Mouse (Mus musculus): ENCODE measurements around the gene Map2k7. TPM values are rescaled to one million over a fixed set of nuclear protein-coding genes. Genes with fewer than 3 reads are reported as not detected.

The Map2k7 gene
- total and polyA plus RNA-seq, 3 experiments = 27.8 to 65.9 (median 63.8) TPM

DNA sequence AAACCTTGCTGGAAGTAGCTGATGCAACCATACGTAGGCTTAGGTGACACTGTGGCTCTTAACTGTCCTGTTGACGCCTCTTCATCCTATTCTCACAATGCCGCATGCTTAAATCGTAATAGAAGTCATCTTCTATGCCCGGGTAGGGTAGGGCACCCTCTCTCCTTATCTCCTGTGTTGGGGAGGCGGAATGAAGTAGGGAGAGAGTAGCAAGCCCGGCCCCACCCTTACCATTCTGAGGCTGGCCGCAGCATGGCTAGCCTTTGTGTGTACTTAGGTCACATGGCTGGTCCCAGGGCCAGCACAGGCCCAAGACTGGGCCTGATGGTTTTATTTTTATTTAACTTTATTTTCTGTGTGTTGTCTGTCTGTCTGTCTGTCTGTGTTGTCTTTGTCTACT is 8.7 kb downstream of the Map2k7 start:
- intact Hi-C loops (cut with DNase I) = no loop called here
- no peak overlapping the region for H3K4me3 ChIP-seq
- no peaks in the 10 kb centered on the region for H3K4me1 ChIP-seq (ENCODE audit: control insufficient read depth, insufficient read depth, low read length)
- no peak overlapping the region for H3K27ac ChIP-seq
- H3K36me3 ChIP-seq (ENCODE audit: control insufficient read depth, insufficient read depth, low read length) = no peaks in the 10 kb centered on the region
- TF ChIP-seq CTCF (IDR thresholded peaks at IDR 0.05) (no peak), EP300 (IDR thresholded peaks at IDR 0.05; ENCODE audit: insufficient read depth, low read depth, low read length) (no peak), POLR2A (IDR thresholded peaks at IDR 0.05; ENCODE audit: insufficient read depth, low read depth, low read length) (no peak)
- no peaks in the 10 kb centered on the region for H3K79me2 ChIP-seq (replicated peaks; ENCODE audit: control insufficient read depth, insufficient read depth, low read length)
- no peak overlapping the region for H3K9ac ChIP-seq (ENCODE audit: low read depth, low read length)
- no peaks in the 10 kb centered on the region for H3K27me3 ChIP-seq (ENCODE audit: control insufficient read depth, insufficient read depth, low read length)
- 85% methylated on average over 8 of the region's 8 CpGs for WGBS
- no peak for DNase-seq

DNA sequence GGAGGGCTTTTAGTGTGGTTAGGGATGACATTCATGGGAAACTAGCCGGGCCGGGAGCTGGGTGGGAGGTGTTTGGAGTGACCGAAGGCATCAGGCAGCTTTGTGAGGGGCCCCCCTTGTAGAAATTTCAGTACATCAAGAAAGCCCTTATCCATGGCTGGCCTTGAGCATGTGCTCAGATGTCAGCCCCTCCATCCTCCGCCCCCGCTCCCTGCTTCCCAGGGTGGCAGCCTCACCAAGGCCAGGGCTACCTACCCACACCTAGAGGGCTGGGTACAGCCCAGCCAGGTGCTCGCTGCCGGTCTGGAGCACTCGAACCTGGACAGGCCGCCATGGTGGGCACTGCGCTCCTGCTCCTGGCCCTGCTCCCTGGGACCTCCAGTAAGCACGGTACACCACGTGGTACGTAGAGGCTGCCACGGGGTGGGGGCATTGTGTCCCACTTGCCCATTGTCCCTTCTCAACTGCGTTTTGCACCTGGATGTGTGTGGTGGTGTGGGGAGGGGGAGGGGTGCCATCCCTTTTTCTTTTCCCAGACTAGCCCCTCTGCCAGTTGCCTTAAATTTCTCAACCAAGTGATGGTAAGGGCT is 9.5 kb downstream of the Map2k7 start, which contains the start of gene Tgfbr3l:
Gene Tgfbr3l (plus strand): TSS at position 264 of the 590 bp plus-strand sequence.
- DNase-seq = no peak

DNA sequence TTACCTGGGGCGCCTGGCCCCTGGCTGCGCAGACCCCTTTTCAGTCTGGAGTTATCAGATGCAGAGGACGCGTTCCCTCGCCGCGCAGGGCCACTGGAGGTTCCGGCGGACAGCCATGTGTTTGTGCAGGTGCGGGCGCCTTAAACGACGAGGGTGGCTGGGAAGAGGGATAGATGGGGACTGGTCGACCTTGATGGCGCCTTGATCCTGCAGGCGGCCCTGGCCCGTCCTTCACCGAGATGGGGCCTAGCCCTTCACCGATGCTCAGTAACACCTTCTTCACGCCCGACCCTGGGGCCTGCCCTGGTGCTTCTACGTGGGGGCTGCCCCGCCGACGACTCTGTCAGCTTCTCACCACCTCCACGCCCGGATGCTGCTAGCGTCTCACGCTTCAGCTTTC is 10.7 kb downstream of the Map2k7 start:
- peaks cover 5% of the 10 kb centered on the region for H3K4me1 ChIP-seq (ENCODE audit: control insufficient read depth, insufficient read depth, low read length)
- no peak for TF ChIP-seq EP300 (IDR thresholded peaks at IDR 0.05; ENCODE audit: insufficient read depth, low read depth, low read length)
- TF ChIP-seq POLR2A (IDR thresholded peaks at IDR 0.05; ENCODE audit: insufficient read depth, low read depth, low read length) = no peak
- TF ChIP-seq CTCF (IDR thresholded peaks at IDR 0.05) = no peak
- H3K27ac ChIP-seq = no peak overlapping the region; the same call in 1 of the 2 replicates
- 0 out of 2 replicates have a peak, but pooled peaks cover 2% of the 10 kb centered on the region for H3K79me2 ChIP-seq (replicated peaks; ENCODE audit: control insufficient read depth, insufficient read depth, low read length)
- 25% methylated on average over 29 of the region's 29 CpGs for WGBS
- peak in 1 of 2 experiments; percentile 33 for DNase-seq
- no peaks in the 10 kb centered on the region for H3K27me3 ChIP-seq (ENCODE audit: control insufficient read depth, insufficient read depth, low read length)
- H3K9ac ChIP-seq (ENCODE audit: low read depth, low read length) = peak overlapping the region; percentile 40
- no peak overlapping the region for H3K4me3 ChIP-seq
- no peaks in the 10 kb centered on the region for H3K36me3 ChIP-seq (ENCODE audit: control insufficient read depth, insufficient read depth, low read length)
- intact Hi-C loops (cut with DNase I) = no loop called here

More for the DNA sequence above, 9.5 kb downstream of the Map2k7 start, which contains the start of gene Tgfbr3l:
- intact Hi-C loops (cut with DNase I) = no loop called here
- no peaks in the 10 kb centered on the region for H3K36me3 ChIP-seq (ENCODE audit: control insufficient read depth, insufficient read depth, low read length)
- no peak for TF ChIP-seq POLR2A (IDR thresholded peaks at IDR 0.05; ENCODE audit: insufficient read depth, low read depth, low read length)
- no peak for TF ChIP-seq CTCF (IDR thresholded peaks at IDR 0.05)
- no peak for TF ChIP-seq EP300 (IDR thresholded peaks at IDR 0.05; ENCODE audit: insufficient read depth, low read depth, low read length)
- no peak within 1 kb of the TSS for H3K27ac ChIP-seq
- H3K27me3 ChIP-seq (ENCODE audit: control insufficient read depth, insufficient read depth, low read length) = no peaks in the 10 kb centered on the region
- no peak within 1 kb of the TSS for H3K4me3 ChIP-seq
- peaks cover 2% of the 10 kb centered on the region for H3K4me1 ChIP-seq (ENCODE audit: control insufficient read depth, insufficient read depth, low read length)
- H3K9ac ChIP-seq (ENCODE audit: low read depth, low read length) = no peak within 1 kb of the TSS; the same call in 1 of the 2 replicates
- H3K79me2 ChIP-seq (replicated peaks; ENCODE audit: control insufficient read depth, insufficient read depth, low read length) = no peaks in the 10 kb centered on the region
- WGBS = 86% methylated on average over 15 of the region's 15 CpGs

DNA sequence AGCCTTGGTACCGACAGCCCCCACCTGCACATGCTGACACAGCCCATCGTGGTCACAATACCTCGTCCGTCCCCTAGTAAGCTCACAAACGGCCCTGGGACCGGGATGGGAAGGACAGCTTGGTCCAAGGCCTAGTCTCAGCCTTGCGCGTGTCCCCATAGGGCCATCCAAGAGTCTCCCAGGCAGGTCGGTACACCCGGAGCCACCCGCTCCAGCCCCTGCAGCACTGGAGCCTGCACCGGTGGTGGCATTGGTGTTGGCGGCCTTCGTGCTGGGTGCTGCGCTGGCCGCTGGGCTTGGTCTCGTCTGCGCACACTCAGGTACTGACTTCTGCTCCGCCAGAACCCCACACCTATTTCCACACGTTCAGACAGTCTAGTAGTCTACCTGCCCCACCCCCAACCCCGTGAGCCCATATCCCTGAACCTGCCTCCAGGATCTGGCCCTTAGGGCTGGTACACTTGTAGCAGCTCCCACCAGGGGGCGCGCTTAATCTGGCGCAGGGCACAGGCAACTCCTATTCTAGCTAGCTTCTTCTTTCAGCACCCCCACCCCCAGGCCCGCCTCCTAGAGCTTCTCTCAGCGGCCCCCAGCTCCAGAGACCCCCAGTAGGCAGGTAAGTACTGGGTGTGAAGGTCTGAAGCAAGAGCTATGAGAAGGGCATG is 11.9 kb downstream of the Map2k7 start:
- H3K27me3 ChIP-seq (ENCODE audit: control insufficient read depth, insufficient read depth, low read length) = no peaks in the 10 kb centered on the region
- WGBS = 44% methylated on average over 26 of the region's 26 CpGs
- 0 out of 2 replicates have a peak, but pooled peaks cover 2% of the 10 kb centered on the region for H3K79me2 ChIP-seq (replicated peaks; ENCODE audit: control insufficient read depth, insufficient read depth, low read length)
- peak; percentile 82 to 87 for DNase-seq
- no peaks in the 10 kb centered on the region for H3K36me3 ChIP-seq (ENCODE audit: control insufficient read depth, insufficient read depth, low read length)
- TF ChIP-seq POLR2A (IDR thresholded peaks at IDR 0.05; ENCODE audit: insufficient read depth, low read depth, low read length) (no peak), CTCF (IDR thresholded peaks at IDR 0.05) (peak; percentile 96), EP300 (IDR thresholded peaks at IDR 0.05; ENCODE audit: insufficient read depth, low read depth, low read length) (0 out of 2 replicates have a peak, but pooled peaks have one; percentile 22)
- no peak overlapping the region for H3K27ac ChIP-seq
- H3K9ac ChIP-seq (ENCODE audit: low read depth, low read length) = no peak overlapping the region
- no peak overlapping the region for H3K4me3 ChIP-seq
- H3K4me1 ChIP-seq (ENCODE audit: control insufficient read depth, insufficient read depth, low read length) = peaks cover 5% of the 10 kb centered on the region
- intact Hi-C loops (cut with DNase I) = loop anchor here (2.0 to 5.0 kb wide), 4 partner anchors 58 to 267 kb away; no protein-coding TSS in a partner anchor

DNA sequence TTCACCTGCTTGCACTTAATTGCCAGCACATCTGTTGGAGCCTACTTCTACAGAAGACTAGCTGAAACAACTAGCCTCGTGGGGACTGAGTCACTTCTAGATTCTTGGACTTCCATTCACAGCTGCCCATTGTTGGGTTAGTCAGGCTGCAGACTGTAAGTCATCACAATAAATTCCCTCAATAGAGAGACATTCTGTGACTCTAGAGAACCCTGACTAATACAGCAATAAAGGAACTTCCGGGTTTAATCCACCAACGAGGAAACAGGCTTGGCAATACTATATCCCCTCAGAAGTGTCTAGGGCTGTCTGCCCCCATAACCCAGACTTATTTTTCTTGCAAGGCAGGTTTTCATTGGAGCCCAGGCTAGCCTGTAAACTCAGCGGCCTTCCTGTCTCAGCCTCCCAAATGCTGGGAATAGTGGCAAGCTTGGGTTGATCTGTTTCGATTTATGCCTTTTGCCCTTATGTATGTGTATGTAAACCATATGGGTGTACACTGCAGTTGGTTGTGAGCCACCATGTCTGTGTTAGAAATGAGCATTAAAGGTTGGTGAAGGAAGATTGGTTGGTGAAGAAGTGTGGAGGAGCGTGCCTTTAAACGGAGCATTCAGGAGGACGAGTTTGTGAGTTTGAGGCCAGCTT is 13.7 kb downstream of the Map2k7 start:
- intact Hi-C loops (cut with DNase I) = loop anchor here (1.0 to 5.0 kb wide), 5 partner anchors 13 to 341 kb away; no protein-coding TSS in a partner anchor
- peak overlapping the region; percentile 12; the same call in 1 of the 2 replicates for H3K9ac ChIP-seq (ENCODE audit: low read depth, low read length)
- 34% methylated on average over 8 of the region's 8 CpGs for WGBS
- no peaks in the 10 kb centered on the region for H3K27me3 ChIP-seq (ENCODE audit: control insufficient read depth, insufficient read depth, low read length)
- no peak for DNase-seq
- H3K4me3 ChIP-seq = peak overlapping the region; percentile 88
- H3K27ac ChIP-seq = peak overlapping the region; percentile 86; the same call in 1 of the 2 replicates
- H3K79me2 ChIP-seq (replicated peaks; ENCODE audit: control insufficient read depth, insufficient read depth, low read length) = 0 out of 2 replicates have a peak, but pooled peaks cover 2% of the 10 kb centered on the region
- H3K4me1 ChIP-seq (ENCODE audit: control insufficient read depth, insufficient read depth, low read length) = peaks cover 5% of the 10 kb centered on the region
- no peaks in the 10 kb centered on the region for H3K36me3 ChIP-seq (ENCODE audit: control insufficient read depth, insufficient read depth, low read length)
- TF ChIP-seq POLR2A (IDR thresholded peaks at IDR 0.05; ENCODE audit: insufficient read depth, low read depth, low read length) = no peak
- TF ChIP-seq CTCF (IDR thresholded peaks at IDR 0.05) = no peak
- no peak for TF ChIP-seq EP300 (IDR thresholded peaks at IDR 0.05; ENCODE audit: insufficient read depth, low read depth, low read length)
